Mouse (Mus musculus): ENCODE data around the gene Ercc2. TPM values are rescaled to one million over a fixed set of nuclear protein-coding genes. Genes with fewer than 3 reads are reported as not detected.

The Ercc2 gene
- total RNA-seq (2015; ENCODE audit: low replicate concordance) = 1.3 and 2.7 TPM in 2 replicates
- total RNA-seq (2017; ENCODE audit: low replicate concordance) = 11.4 and 18.0 TPM in 2 replicates

- peak; percentile 99 for ATAC-seq (replicated peaks; ENCODE audit: low FRiP score, poor library complexity, severe bottlenecking)
Measured at GRCm38 (mm10) chr7:19381377-19382165, at the start of gene Ercc2. Ercc2 (plus strand) TSS chr7:19382010.

GRCm38 (mm10) chr7:19332709-19333352, 49.0 kb upstream of the Ercc2 start:
- peak; percentile 67 for ATAC-seq (replicated peaks; ENCODE audit: low FRiP score, poor library complexity, severe bottlenecking)

- ATAC-seq (replicated peaks; ENCODE audit: low FRiP score, poor library complexity, severe bottlenecking) = 0 out of 2 replicates have a peak, but pooled peaks have one; percentile 57
Measured at GRCm38 (mm10) chr7:19335583-19335982, 46.2 kb upstream of the Ercc2 start.

DNA sequence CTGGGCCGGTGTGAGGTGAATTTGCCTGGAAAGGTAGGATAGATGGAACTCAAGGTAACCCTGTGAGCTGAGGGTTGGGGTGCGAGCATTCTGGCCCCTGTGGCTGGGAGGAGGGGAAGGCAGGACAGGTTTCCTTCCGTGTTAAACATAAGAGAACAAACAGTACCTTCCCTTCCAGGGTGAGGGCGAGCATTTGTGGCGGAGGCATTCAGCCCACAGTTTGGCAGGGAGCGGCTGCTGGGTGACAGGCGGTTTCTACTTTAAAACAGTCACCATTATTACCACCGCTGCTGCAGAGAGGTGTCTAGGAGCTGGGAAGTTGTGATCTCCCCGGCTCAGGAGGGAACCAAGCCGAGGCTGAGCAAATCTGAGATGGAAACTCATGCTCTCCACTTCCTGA, 44.7 kb upstream of the Ercc2 start:
- ATAC-seq (replicated peaks; ENCODE audit: low FRiP score, poor library complexity, severe bottlenecking) = no peak

- ATAC-seq (replicated peaks; ENCODE audit: low FRiP score, poor library complexity, severe bottlenecking) = no peak
Measured at GRCm38 (mm10) chr7:19338060-19338459, 43.8 kb upstream of the Ercc2 start.

DNA sequence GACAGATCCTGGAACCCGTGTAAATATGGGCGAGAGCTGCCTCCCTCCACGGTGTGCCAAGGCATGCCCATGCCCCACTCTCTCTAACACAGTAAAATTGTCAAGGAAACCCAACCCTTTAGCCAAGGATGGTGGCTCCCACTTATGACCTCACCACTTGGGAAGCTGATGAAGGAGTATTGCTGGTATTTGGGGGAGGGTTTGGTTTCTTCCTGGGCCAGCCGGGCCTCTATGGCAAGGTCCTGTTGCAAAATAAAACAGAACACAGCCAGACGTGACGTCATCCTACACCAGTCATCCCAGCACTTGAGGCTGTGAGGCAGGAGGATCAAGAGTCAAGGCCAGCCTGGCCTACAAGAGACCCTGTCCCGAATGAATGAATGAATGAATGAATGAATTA, 43.2 kb upstream of the Ercc2 start:
- ATAC-seq (replicated peaks; ENCODE audit: low FRiP score, poor library complexity, severe bottlenecking) = no peak

DNA sequence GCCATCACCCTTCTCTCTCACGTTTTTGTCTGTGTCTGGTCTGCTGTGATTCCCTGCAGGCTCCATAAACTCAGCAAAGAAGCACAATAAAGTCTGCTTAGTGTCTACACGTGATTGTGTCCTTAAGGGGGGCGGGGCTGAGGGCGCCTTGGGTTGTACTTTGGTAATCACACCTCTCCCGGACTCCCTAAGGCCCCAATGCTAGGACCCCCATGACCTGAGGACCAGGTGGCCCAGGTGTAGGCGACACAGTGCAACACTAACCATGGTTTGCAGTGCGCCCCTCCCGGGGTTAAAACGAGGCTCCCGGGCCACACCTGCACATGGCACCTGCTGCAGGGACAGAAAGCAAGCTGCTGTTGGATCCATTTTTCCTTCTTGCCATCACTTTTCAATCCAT, 40.6 kb upstream of the Ercc2 start:
- no peak for ATAC-seq (replicated peaks; ENCODE audit: low FRiP score, poor library complexity, severe bottlenecking)

DNA sequence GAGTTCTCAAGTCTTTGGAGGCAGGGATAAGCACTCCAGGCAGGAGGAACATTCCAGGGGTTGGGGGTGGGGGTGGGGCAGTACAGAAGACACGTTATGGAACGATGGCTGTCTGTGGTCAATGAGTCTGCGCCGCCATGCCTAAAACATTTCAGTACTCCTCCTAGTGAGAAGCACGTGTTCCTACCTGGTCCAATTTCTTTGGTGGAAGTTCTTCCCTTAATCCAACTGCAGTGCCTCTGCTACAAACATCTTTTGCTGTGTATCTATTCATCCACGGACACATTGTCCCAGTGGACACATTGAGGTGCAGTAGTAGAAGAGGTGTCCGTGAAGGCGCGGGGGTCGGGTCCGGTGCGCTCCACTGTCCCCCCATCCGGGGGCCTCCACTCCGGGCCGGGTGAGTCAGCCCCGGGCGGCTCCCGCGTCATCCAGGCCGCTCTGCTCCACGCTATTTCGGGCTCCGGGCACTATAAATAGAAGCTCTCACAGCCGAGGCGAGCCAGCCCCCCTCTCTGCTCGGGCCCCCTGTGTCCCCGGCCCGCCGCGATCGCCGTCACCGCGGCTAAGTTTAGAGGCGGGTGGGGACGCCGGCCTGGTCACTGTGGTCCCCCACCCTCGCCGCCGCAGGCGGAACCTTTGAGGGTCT, 39.9 kb upstream of the Ercc2 start:
- no peak for ATAC-seq (replicated peaks; ENCODE audit: low FRiP score, poor library complexity, severe bottlenecking)

- ATAC-seq (replicated peaks; ENCODE audit: low FRiP score, poor library complexity, severe bottlenecking) = peak; percentile 33; the same call in 1 of the 2 replicates
Measured at GRCm38 (mm10) chr7:19342481-19343027, 39.3 kb upstream of the Ercc2 start.

GRCm38 (mm10) chr7:19343210-19343808, 38.5 kb upstream of the Ercc2 start:
- peak; percentile 69 for ATAC-seq (replicated peaks; ENCODE audit: low FRiP score, poor library complexity, severe bottlenecking)

DNA sequence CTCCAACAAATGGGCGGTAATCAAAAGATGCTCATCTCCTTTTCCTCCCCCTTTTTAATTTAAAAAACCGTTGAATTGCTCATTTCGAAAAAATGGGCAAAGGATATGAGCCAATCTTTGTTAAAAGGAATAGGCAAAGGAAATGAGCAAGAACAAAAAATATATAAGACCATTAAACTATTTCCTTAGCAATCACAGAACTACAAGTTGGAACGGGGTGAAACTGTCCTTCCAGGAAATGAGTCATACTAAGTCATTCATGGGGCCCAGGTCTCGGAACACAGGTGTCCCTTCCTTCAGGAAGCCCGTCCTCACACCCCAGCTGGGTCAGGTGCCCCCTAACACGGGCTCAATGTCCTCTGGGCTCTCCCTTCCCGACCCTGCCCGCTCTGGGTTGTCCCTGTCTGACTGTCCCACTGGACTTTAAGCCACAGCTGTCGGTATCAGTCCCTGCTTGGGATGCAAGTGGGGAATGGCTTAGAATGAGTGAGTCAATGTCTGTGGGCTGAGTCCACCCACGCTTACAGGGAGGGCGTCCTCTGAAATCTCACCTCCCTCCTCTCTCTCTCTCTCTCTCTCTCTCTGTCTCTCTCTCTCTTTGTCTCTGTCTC, 37.5 kb upstream of the Ercc2 start, which contains the start of gene Ercc1:
Gene Ercc1 (plus strand): TSS at position 542 of the 611 bp plus-strand sequence.
- ATAC-seq (replicated peaks; ENCODE audit: low FRiP score, poor library complexity, severe bottlenecking) = no peak

DNA sequence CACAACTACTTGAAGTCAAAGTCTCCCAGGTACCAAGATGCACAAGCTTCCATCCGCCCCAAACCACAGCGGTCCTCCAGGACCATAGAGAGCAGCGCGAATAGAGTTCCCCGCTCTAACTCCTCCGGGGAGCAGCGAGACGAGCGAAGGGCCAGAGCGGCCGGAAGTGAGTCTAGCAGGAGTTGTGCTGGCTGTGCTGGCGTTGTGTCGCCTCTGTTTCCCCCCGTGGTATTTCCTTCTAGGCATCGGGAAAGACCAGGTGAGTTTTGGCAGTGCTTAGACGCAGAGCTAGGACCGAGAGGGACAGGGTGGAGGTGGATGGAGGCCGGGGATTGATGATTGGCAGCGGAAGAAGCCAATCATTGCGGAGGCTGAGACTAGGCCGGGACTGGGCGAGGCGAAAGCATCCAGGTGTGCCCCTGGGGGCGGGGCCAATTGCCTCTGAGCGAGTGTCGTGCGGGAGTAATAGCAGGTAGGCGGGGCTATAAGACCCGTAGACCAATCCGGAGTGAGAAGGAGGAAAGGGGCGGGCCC, 36.8 kb upstream of the Ercc2 start:
- ATAC-seq (replicated peaks; ENCODE audit: low FRiP score, poor library complexity, severe bottlenecking) = peak; percentile 92

DNA sequence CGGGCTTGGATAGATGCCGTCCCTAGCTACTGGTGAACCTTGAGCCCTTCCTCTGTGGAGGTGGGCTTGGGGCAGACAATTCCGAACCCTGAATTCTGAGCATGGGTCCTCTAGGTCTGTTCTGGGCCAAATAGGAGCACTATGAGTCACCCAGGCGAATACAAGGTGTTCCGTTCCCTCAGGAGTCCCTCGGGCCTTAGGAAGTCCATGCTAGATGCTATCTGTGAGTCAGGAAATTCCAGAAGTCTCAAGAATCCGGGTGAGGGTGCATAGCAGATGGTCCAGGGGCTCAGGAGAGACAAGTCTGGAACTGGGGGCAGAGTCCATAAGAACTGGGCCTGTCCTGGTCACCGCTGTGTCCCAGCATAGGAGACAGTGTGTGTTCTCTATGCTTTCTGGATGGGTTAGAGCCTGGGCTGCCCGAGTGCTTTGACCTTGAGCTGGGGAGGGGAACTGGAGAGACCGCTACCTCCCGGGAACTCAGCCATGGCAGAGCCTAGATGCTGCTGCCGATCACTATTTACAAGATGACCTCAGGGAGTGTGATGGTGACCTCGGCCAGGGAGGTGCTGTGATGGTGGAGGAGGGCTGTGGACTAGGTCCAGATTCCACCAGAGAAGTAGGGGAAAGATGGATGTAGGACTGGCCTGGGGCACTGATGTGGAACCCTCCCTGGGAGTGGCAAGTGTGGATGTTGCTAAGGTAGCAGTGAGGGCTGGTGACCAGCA, 32.5 kb upstream of the Ercc2 start:
- no peak for ATAC-seq (replicated peaks; ENCODE audit: low FRiP score, poor library complexity, severe bottlenecking)

DNA sequence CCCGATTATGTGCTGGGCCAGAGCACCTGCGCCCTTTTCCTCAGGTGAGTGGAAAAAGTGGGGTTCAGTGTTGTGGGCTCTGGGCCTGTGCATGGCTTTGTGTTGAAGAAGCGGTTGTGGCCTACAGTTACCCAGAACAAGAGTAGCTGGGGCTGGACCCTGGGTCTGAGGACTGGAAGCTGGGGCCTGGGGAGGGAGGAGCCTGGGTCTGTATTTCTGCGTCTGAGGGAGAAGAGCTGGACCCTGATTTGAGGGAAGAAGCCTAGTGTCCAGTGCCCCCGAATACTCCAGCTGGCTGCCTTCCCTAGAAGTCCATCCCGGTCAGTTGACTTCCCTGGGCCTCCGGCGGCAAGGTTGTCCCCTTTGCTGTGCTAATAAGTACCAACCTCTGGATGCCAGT, 31.6 kb upstream of the Ercc2 start:
- ATAC-seq (replicated peaks; ENCODE audit: low FRiP score, poor library complexity, severe bottlenecking) = no peak

DNA sequence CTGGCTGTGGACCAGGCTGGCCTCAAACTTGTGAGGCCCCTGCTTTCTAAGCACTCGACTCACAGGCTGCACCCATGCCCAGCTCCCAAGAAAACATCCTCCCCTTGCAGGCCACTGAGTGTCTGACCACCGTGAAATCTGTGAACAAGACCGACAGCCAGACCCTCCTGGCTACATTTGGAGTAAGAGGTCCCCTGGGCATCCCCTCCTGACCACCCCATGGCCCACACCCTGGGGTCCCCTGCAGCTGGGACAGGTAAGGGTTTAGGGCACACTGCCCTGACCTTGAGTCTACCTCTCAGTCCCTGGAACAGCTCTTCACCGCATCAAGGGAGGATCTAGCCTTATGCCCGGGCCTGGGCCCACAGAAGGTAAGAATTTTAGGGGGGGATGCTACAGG, 26.8 kb upstream of the Ercc2 start:
- no peak for ATAC-seq (replicated peaks; ENCODE audit: low FRiP score, poor library complexity, severe bottlenecking)

DNA sequence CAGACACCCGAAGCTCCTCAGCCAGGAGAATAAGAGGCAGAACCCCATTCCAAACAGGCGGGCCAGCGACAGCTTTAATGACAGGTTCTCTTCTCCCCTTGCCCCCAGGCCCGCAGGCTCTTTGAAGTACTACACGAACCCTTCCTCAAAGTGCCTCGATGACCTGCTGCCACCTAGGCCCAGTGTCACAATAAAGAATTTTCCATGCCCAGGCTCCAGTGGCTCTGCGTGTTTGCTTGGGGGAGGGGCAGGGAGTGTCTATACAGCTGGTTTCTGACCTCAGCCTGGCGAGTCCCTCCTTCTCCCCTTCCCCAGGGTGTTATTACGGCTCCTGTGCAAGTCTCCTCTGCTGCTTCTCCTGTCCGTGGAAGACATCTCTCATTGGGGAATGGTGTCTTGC, 25.5 kb upstream of the Ercc2 start:
- no peak for ATAC-seq (replicated peaks; ENCODE audit: low FRiP score, poor library complexity, severe bottlenecking)

DNA sequence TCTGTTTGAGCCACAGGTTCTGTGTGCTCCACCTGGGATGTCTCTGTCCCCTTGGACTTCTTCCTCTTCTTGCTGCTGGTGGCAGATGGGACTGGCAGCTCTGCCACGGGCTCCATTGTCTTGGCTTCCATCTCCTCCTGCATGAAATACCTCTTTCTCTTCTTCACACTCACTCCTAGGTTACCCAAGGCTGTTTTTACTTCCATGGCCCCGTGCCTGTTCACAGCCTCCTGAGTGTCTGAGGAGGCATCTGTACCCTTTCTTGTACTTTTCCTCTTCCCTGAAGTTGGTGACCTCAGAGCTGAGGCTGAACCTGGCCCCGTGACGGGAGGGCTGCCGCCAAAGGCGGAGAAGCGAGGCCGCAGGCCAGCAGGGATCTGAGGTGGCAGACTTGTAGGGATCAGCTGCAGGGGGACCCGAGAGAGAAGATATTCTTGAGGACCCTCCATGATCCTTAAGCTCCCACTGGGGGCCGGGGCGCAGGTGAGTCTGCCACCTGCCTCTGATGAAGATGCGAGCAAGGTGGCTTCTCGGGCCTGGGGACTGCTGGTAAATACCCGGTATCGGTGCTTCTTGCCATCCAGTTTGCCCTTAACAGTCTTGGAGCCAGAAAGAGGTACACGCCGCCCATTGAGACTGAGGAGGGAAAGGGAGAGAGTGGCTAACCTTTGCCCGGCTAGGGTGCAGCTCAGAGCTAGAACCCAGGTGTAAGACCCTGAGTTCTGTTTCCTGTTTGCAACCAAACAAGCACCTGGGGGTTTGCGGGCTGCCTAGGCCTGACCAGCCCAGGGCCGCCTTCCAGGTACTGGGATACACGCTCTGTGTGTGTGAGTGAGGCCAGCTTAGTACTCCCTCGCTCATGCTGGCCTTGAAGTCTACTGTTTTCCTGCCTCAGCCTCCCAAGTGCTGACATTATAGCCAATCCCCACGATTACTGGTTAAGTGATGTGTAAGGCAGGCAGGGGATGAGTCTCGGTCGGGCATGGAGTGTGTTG, 24.1 kb upstream of the Ercc2 start:
- ATAC-seq (replicated peaks; ENCODE audit: low FRiP score, poor library complexity, severe bottlenecking) = no peak

Measured in erythroblast, adult 5-6 weeks (primary cell).